Mouse (Mus musculus): ENCODE results near the gene Ppp5c.

The Ppp5c gene

DNA sequence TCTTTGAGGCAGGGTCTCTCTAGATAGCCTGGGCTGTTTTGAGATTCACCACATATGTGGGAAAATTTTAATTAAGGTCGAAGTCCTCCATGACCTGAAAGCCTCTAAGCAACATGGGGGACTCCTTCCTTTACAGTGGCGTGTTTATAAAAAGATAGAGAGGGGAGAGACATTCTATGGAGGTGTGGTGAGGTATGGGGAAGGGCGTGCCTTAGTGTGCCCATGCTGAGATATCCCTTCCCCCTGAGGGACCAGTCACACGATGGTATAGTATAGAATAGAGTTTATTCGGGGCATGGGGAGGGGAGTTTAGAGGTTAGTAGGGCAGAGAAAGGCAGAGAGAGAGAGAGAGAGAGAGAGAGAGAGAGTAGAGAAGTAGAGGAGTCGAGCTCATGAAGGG is 49.6 kb downstream of the Ppp5c start:
- DNase-seq = no peak

DNA sequence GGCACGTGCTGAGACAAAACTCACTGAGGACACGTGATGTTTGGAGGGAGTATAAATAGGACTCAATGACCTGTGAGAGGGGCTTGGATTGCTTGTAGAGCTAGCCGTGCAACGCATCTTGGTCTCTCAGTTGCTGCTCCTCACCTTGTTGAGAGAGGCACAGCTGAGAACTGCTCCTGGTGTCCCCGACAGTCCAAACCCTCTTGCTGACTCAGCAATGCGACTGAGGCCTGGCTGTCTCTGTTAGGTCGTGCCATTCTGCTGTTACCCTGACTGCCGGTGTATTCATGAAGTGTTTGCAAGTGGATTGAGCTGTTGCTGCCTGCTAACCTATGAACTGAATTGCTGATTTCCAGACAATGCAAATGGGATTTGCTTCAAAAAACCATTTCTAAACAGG is 51.4 kb downstream of the Ppp5c start:
- no peak for DNase-seq

DNA sequence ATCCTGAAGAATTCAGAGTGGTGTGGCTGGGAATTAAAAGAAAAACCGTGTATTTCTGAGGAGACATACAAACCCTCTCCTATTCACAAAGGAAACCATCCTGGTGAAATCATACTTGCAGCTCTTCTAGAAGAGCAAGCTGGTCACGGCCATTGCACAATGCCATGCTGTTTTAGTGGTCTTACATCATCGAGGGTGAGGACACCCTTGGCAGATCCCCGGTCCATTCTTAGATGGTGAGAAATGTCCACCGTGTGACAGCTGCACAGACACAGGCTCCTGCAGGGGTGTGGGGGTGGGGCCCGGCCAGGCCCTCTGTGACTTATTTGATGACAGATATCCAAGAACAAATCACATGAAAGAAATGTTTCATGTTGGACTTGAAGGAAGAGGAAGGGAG is 53.7 kb downstream of the Ppp5c start:
- DNase-seq = no peak

DNA sequence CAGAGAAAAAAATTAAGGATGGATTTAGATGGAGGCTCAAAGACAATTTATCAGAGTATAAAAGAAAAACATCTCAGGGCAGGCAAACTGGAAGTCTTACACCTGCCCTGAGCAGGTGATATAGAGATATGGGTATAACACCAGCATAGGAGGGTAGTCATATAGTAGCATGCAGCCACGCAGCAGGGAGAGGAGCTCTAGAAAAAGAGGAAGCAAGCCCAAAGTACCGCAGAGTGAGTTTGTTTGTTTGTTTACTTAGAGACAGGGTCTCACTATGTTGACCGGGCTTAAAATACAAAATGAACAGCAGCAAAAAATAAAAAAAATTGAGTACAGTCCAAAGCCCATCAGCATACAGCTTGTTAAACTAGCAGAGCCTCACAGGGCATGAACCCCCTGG is 56.6 kb downstream of the Ppp5c start:
- DNase-seq = no peak

DNA sequence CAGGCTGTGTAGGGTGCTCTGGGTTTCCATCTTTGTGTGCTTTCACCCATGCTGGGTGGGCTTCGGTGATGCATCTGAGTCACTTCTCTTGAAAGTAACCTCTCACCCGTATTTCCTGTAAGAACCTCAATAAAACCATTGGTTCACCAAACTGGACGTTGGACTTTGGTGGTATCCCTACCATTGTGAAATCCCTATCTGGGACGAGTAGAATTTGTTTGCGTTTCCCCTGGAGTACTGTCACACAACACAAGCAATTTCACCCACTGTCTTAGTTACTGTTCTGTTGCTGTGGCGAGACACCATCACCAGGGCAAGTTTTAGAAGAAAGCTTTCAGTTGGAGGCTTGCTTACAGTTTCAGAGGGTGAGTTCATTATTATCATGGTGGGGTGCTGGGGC is 59.3 kb downstream of the Ppp5c start:
- no peak for DNase-seq

DNA sequence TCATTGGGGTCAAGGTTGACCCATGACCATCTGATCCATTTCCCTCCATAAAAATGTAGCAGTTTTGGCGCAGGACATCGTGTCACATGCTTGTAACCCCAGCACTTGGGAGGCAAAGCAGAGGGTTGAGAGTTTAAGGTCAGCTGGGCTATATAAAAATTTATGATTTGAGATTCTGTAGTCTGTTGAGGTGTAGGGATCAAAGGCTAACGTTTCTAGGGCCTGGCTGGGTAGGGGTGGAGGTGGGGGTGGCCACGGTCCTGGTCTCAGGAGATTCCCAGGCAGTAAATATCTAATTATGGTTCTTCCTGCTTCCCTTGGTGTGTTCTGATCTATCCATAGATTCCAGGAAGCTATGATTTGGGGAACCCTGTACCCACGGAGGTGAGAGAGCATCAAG is 66.0 kb downstream of the Ppp5c start:
- DNase-seq = no peak

DNA sequence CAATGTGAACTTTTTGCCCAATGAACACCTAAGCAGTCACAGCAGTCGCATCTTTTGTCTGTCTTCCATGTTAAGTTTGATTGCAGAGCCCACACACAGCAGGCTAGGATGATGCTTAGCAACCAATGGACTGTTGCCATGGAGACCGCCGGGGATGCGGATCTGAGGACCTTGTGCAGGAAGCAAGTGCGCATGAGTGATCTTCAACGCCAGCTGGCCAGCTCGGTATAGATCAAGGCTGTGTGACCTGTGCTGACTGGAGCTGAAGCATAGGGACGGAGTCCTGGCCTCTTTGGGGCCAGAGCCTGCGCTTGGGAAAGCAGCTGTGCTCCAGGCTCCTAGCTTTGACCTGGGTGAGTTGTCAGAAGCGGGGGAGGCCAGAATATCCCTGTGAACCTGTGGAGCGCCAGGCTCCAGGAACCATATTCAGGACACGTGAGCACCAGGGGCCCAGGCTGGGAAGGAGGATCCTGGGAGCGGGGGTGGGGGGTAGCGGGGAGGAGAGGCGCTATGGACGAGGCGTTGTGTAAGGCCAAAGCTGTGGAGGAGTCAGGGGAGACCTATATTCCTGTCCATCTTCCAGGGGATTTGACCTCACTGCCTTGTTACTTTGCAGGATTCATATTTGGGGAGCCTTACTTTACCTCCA is 68.1 kb downstream of the Ppp5c start, which contains the start of gene Pnmal1:
Gene Pnmal1, plus strand, starts transcription at position 141 of the 649 bp plus-strand sequence.
- no peak for DNase-seq

DNA sequence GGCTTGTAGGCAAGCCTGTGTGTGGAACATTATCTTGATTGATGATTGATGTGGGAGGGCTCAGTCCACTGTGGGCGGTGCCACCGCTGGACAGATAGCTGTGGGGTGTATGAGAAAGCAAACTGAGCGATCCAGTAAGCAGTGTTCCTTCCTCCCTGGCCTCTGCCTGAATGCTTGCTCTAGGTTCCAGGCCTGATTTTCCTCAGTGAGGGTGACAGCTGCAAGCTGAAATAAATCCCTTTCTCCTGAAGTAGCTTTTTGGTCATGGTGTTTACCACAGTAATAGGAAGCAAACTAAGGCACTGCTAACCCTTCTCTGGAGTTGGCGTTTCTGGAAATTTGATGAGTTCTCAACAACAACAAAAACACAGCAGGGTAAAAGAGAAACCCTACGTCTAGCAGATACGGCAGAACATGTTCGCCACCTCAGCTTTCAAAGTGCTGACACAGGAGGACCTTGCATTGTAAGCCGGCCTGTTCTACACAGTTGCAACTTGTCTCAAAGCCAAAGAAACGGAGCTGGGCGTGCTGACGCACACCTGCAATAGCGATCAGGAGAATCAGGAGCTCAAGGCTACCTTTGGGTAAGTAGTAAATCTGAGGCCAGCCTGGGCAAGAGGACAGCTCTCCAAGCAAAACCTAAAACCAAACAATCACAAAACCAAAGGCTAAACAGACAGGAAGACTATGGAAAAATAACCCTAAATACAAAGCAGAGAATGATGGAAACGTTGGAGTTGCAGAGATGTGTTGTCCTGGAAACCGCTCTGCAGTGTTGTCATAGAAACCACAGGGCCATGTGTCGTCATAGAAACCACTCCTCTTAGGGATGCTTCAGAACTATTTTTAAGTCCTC is 71.1 kb downstream of the Ppp5c start:
- no peak for DNase-seq

DNA sequence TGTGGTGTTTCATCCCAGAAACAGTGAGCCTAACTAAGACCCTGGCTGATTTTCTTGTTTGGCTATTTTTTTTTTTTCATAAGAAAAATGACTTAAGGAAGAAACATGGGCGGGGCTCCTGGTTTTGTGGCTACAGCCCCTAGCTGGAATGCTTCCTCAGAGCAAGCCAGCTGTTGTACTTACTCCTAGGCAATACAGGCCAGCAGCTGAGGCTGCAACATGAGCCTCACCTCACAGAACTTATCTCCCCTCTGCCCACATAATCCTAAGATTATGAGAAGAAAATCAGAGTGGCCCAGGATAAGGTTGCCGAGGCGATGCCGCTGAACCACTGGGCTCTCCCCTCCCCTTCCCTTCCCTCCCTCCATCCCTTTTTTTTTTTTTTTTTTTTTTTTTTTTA is 72.0 kb downstream of the Ppp5c start:
- DNase-seq = no peak
